Mouse (Mus musculus) adrenal gland, adult 2 months (tissue): ENCODE data around the gene Gm11627. TPM values are rescaled to one million over a fixed set of nuclear protein-coding genes. Genes with fewer than 3 reads are reported as not detected.

Experiments used
- DNase-seq: peaks from one replicate; pipeline ENCODE4 v3.0.0; 2021
- polyA plus RNA-seq: library from polyadenylated mRNA; depleted of rRNA; stranded (reverse); fragments of >200 nt; gene quantifications from 2 replicates; pipeline ENCODE4 v1.2.3, GENCODE M21; 2012
- total RNA-seq, 2 experiments: library from RNA; stranded (reverse); gene quantifications; 2 replicates each; pipeline ENCODE4 v1.2.3; 2021

The Gm11627 gene
- total and polyA plus RNA-seq, 3 experiments: 0.52 TPM; not detected in 2

- no peak for DNase-seq
These were observed 23.7 kb upstream of the Gm11627 start for GRCm38 (mm10) chr11:102602816-102603495.

GRCm38 (mm10) chr11:102599912-102600311, 20.7 kb upstream of the Gm11627 start:
- no peak for DNase-seq

- DNase-seq: no peak
These were observed 16.1 kb upstream of the Gm11627 start for GRCm38 (mm10) chr11:102595341-102595820.

DNA sequence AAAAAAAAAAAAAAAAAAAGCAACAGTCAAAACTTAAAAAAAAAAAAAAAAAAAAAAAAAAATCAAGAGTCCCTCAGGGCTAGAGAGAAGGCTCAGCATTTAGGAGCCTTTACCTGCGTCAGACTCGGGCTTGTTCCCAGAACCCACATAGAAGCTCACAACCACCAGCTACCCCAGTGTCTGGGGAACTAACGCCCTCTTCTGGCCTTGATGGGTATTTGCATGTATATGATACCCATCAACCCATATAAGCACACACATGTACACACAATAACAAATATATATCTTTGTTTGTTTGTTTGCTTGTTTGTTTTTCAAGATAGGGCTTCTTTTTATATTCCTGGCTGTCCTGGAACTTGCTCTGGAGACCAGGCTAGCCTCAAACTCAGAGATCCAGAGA, 8.3 kb upstream of the Gm11627 start:
- no peak for DNase-seq

DNA sequence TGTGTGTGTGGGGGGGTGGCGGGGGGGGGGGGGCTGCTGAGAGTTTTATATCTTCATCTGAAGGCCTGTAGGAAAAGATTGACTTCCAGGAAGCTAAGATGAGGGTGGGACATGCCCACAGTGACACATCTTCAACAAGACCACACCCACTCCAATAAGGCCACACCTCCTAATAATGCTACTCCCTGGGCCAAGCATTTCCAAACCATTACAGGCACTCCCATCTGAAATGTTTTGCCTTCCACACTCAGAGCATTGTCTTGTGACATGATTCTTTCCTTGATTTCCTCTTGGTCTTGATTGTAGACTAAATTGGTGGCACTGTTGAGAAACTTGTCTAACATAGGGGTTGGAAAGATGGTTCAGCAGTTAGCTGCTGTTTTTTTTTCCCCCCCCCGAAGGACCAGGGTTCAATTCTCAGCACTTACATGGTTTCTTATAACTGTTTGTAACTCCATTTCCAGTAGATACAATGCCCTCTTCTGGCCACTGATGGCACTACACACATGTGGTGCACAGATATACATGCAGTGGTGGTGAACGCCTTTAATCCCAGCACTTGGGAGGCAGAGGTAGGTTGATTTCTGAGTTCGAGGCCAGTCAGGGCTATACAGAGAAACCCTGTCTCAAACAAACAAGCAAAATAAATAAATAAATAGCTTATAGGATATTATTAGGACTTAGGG, 7.3 kb upstream of the Gm11627 start:
- no peak for DNase-seq

DNA sequence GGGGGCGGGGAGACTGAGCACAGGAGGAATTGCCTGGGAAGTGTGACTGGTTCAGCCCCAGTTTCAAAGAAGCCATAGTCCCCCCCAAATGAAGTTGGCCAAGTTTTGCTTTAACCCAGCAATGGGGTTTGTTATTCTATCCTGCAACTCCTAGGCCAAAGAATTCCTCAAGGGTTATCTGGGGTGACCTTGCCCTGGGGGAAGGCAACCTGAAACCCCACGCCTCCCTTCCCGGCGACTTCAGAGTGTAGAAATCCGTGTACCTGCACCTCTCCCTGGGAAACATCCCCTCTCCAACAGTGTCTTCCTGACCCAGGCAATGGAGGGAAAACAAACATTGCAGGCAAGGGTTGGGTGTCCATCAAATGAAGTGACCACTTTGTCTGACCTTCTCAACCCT, 3.5 kb upstream of the Gm11627 start:
- DNase-seq: no peak

DNA sequence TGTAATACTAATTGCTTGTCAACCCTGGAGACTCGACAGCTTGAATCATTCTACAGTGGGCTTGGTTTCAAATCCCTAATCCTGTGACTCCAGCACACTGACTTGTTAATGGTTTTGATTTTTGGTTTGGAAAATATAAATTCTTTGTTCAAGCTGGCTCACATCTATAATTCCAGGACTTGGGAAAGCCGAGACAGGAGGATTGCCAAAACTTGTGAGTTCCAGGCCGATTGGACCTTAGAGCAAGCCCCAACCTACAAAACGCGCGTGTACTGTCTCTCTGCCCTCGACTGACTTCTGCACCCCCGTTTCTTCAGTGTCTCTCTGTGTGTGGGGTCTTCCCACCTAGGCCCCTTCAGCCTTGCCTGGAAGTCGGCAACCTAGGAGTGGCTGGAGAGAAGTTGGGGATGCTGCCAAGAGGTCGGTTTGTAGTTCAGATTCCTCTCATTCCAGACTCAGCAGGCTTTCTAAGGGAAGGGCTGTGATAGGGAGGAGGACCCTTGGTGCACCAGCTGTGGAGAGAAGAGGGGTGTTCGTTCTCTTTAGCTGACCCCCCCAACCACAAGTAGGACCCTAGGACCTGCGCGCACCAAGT, 2.9 kb upstream of the Gm11627 start:
- DNase-seq: no peak

GRCm38 (mm10) chr11:102581281-102582015, 2.2 kb upstream of the Gm11627 start:
- DNase-seq: no peak

- DNase-seq: no peak
These were observed 721 bp upstream of the Gm11627 start for GRCm38 (mm10) chr11:102580034-102580330.

- peak; percentile 86 for DNase-seq
These were observed 731 bp downstream of the Gm11627 start for GRCm38 (mm10) chr11:102578341-102579118.

DNA sequence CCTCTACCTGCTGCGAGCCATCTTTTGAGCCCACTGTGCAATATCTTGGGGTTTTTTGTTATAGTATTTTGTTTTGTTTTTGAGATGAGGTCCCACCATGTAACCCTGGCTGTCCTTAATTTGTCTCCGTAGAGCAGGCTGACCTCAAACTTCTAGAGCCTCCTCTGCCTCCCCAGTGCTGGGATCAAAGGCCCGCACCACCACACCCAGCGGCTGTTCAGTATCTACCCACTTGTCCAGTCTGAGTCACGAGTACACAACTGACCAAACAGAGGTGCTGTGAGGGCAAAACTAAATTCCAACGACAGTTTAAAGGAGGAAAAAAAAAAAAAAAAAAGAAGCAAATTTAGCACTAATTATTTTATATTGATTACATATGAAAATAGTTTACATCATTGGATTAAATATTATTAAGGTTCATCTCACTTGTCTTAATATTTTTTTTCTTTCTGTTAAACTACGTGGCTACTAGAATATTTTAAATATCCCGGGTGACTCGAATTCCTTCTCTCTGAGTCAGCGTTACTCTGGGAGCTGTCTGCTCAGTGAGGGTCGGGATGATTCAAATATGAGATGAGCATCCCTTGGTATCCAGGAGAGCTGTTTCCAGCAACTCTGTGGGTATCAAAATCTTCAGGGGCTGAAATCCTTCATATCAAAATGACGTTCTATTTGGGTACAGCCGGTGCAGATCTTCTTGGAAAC, 3.1 kb downstream of the Gm11627 start:
- no peak for DNase-seq

DNA sequence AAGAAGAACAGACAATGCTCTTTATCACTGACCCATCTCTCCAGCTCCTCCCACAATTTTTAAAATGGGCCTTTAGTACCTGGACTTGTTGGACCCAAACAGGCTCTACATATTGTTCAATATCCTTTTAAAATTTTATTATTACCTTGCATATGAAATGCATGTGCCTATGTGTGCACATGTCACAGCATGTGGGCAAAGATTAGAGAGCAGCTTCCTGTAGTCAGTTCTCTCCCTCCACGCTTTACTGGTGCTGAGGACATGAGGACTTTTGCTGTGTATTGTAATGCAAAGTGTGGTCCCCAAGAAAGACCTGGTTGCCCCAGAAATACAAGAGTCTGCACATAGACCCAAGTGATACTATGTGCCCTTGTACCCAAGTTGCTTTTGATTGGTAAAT, 4.2 kb downstream of the Gm11627 start:
- DNase-seq: no peak

DNA sequence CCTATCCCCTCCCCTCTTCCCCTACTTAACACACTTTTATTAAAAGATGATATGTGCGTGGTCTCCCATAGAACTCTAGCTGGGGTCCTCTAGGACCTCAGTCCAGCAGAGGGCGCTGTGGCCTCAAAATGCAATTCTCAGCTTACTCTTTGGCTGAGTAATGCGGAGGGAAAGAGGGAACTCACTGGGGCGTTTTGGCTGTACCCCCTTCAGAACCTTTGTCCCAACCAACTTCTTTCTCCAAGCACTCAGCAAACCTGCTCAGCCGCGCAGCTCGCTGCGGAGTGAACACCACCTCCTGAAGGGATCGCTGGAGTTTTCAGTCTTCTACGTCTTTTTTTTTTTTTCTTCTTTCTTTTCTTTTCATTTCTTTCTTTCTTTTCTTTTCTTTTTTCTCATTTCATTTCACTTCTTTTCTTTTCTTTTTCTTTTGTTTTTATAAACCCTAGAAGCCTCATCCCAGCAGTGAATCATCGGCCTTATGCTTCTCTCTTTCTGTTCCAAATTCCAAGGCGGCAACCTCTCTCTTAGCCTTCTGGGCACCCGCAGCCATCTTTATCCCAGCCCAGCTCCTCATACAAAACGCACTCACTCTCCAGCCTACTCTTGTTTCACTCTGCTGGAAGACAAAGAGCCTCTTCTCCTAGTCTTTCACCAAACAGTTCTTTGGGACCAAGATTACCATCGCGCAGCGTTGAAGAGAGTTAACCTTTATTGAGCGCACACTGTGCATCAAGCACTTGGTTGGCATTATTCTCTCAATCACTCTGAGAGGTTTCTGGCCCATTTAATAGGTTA, 6.2 kb downstream of the Gm11627 start:
- DNase-seq: peak; percentile 82

DNA sequence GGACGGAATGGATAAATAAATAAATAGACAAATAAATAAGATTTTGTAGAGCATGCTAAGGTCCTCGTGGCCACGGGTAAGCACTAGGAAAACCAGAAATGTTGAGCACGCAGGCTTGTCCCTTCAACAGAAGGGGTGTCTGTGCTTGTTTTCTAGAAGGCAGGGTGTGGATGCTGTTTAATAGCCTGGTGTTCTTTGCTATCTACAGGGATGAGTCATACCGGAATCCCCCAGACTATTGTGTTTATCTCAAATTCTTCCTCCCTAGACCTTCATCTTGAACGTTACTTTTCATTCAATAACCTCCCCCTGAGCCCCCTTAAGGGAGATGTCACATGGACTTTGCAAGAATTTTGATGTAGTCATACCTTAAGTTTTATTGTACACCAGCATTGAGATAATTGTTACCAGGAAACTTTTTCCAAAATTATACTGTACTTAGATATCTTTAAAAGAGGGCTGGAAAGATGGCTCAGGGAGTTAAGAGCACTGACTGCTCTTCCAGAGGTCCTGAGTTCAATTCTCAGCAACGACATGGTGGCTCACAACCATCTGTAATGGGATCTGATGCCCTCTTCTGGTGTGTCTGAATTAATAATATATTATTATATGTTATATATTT, 10.4 kb downstream of the Gm11627 start:
- no peak for DNase-seq

- DNase-seq: no peak
These were observed 11.1 kb downstream of the Gm11627 start for GRCm38 (mm10) chr11:102568191-102568590.

DNA sequence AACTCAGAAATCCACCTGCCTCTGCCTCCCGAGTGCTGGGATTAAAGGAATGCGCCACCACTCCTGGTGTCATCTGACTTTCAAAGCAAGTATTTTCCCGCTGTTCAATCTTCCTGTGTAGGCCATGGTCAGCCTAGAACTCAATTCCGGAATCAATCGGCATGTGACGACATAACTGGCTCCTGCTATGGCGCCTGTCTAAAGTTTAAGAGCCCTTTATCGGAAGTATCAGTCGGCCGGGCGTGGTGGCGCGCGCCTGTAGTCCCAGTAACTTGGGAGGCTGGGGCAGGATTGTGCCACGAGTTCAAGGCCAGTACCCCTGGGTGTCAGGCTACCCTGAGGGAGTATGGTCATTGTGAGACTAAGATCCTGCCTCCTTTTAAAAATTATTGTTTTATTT, 11.5 kb downstream of the Gm11627 start:
- DNase-seq: no peak

GRCm38 (mm10) chr11:102567157-102567556, 12.1 kb downstream of the Gm11627 start:
- no peak for DNase-seq

- no peak for DNase-seq
These were observed 13.0 kb downstream of the Gm11627 start for GRCm38 (mm10) chr11:102566290-102566689.

DNA sequence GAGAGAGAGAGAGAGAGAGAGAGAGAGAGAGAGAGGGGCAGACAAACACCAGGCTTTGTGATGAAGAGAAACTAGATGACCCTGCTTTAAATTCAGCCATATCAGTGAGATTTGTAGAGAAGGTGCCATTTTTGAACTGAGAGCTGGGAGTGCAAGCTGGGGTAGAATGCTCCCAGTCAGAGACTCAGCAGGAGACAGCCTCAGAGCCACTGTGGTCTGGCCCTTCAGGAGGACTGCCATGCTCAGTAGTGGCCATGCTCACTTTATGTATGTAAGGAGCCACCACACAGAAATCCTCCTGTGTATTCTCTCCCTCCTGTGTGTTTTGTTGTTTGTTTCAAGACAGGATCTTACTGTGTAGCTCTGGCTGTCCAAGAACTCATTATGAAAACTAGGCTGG, 13.5 kb downstream of the Gm11627 start:
- DNase-seq: no peak
